Comparison of ENCODE assay signal across 9 mouse cellular contexts in the genomic region with DNA sequence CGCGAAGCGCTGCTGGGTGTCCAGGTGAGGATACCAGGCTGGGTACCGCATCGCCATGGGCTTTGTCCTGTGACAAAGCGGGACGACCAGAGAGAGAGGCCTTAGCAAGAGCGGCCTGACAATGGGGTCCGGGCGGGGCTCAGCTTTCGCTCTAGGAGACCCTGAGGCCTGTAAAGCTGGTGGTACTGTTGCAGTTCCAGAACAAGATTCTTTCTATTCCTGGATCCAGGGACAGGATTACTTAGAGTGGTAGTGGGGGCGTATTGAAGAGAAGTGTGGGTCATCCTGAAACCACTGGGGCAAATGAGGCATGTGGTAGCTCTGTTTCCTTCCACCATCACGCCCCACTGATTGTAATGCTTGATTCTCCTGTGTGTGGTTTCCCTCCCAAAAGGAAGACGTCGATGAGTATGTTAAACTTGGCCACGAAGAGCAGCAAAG. TPM values are rescaled to one million over a fixed set of nuclear protein-coding genes. Genes with fewer than 3 reads are reported as not detected.
DNase-seq lines count a peak whose midpoint lies in the region; ATAC-seq and TF ChIP-seq lines count a peak whose summit lies in the region.
"Had no signal": no experiment of that assay in that cellular context is flagged by ENCODE, and none has a peak within 500 bp of the region (broad histone marks: within the 10 kb centered on the region; RNA-seq: fewer than 3 reads in every experiment).

No protein-coding gene starts in this region.

- peaks cover 8% of the 10 kb centered on the region; the same call in 1 of the 2 replicates for H3K36me3 ChIP-seq in lung, embryonic 15.5 days
- H3K36me3 ChIP-seq in embryonic facial prominence, embryonic 10.5 days (replicated peaks): peaks cover 38% of the 10 kb centered on the region
- H3K36me3 ChIP-seq in midbrain, postnatal 0 days (ENCODE audit: insufficient read depth, low read length): no peaks in the 10 kb centered on the region; the same call in 1 of the 2 replicates

- TF ChIP-seq CTCF in midbrain, postnatal 0 days (IDR thresholded peaks at IDR 0.05): no peak

- no peaks in the 10 kb centered on the region for H3K9me3 ChIP-seq in lung, embryonic 15.5 days
- H3K9me3 ChIP-seq in embryonic facial prominence, embryonic 10.5 days: no peaks in the 10 kb centered on the region
- no peaks in the 10 kb centered on the region for H3K9me3 ChIP-seq in midbrain, postnatal 0 days (ENCODE audit: low read length)

- 0% methylated on average over 16 of the region's 16 CpGs for WGBS in lung, embryonic 15.5 days
- WGBS in embryonic facial prominence, embryonic 10.5 days: under 1% methylated on average over 16 of the region's 16 CpGs
- under 1% methylated on average over 16 of the region's 16 CpGs for WGBS in midbrain, postnatal 0 days

- ATAC-seq in lung, embryonic 15.5 days (ENCODE audit: borderline replicate concordance, extremely low read depth, low FRiP score, low TSS enrichment): no peak
- peak; percentile 76; the same call in 1 of the 2 replicates for ATAC-seq in midbrain, postnatal 0 days (ENCODE audit: low FRiP score)

- no peak for DNase-seq in lung, postnatal 4 days
- DNase-seq in embryonic facial prominence, embryonic 10.5 days (ENCODE audit: low spot score): no peak
- DNase-seq in induced T-regulatory cell, adult 2 months (ENCODE audit: low read depth): peak; percentile 67
- peak; percentile 65 for DNase-seq in midbrain, postnatal 0 days (ENCODE audit: low spot score)
- no peak for DNase-seq in spleen, adult 12 weeks (ENCODE audit: low spot score)
- DNase-seq in MN1 (ENCODE audit: low spot score): no peak
- no peak for DNase-seq in gastrocnemius, postnatal 25 days

- peak overlapping the region; percentile 93 for H3K27ac ChIP-seq in lung, embryonic 15.5 days
- H3K27ac ChIP-seq in embryonic facial prominence, embryonic 10.5 days (replicated peaks): peak overlapping the region; percentile 99
- H3K27ac ChIP-seq in midbrain, postnatal 0 days (ENCODE audit: low read depth, low read length): peak overlapping the region; percentile 97

- peaks cover 14% of the 10 kb centered on the region for H3K4me1 ChIP-seq in lung, embryonic 15.5 days
- H3K4me1 ChIP-seq in embryonic facial prominence, embryonic 10.5 days: peaks cover 23% of the 10 kb centered on the region
- peaks cover 14% of the 10 kb centered on the region for H3K4me1 ChIP-seq in midbrain, postnatal 0 days (ENCODE audit: insufficient read depth, low read length)

- H3K27me3 ChIP-seq in lung, embryonic 15.5 days: no peaks in the 10 kb centered on the region
- H3K27me3 ChIP-seq in embryonic facial prominence, embryonic 10.5 days (replicated peaks; ENCODE audit: low read depth, poor library complexity, severe bottlenecking): no peaks in the 10 kb centered on the region
- H3K27me3 ChIP-seq in midbrain, postnatal 0 days (ENCODE audit: insufficient read depth, low read length): no peaks in the 10 kb centered on the region

- H3K4me2 ChIP-seq in lung, embryonic 15.5 days: peak overlapping the region; percentile 60
- peak overlapping the region; percentile 57 for H3K4me2 ChIP-seq in midbrain, postnatal 0 days (ENCODE audit: low read depth, low read length, poor library complexity, severe bottlenecking)

- peak overlapping the region; percentile 93 for H3K9ac ChIP-seq in lung, embryonic 15.5 days
- H3K9ac ChIP-seq in midbrain, postnatal 0 days (replicated peaks; ENCODE audit: low read length, poor library complexity, severe bottlenecking): peak overlapping the region; percentile 99

- peak overlapping the region; percentile 74 for H3K4me3 ChIP-seq in lung, embryonic 15.5 days
- peak overlapping the region; percentile 89 for H3K4me3 ChIP-seq in embryonic facial prominence, embryonic 10.5 days
- H3K4me3 ChIP-seq in midbrain, postnatal 0 days (ENCODE audit: low read depth, low read length): peak overlapping the region; percentile 83

RNA-seq across cellular contexts. Expression of gene Rcn2, which starts 0.6 kb away (rescaled TPM):
- 251 and 256 TPM in 2 replicates for polyA plus RNA-seq in lung, embryonic 15.5 days (2015; fragmentation: Nextera tagmentation; extraction: Ambion mirVana)
- polyA plus RNA-seq in embryonic facial prominence, embryonic 10.5 days (2016; fragmentation: Nextera tagmentation; extraction: Ambion mirVana): 275 and 285 TPM in 2 replicates
- 110 and 153 TPM in 2 replicates for total RNA-seq in midbrain, postnatal 0 days (2014; rRNA removed)
- polyA plus RNA-seq in midbrain, postnatal 0 days (2015; fragmentation: Nextera tagmentation; extraction: Ambion mirVana): 295 and 300 TPM in 2 replicates
- 10 to 100 TPM; 18.8 to 20.3 TPM for total RNA-seq in gastrocnemius, postnatal 25 days (2021)

RNA-seq across cellular contexts. Expression of gene 4930563M21Rik, which starts 31.9 kb away (rescaled TPM):
- polyA plus RNA-seq in lung, embryonic 15.5 days (2015; fragmentation: Nextera tagmentation; extraction: Ambion mirVana): not detected in 2 replicates
- polyA plus RNA-seq in embryonic facial prominence, embryonic 10.5 days (2016; fragmentation: Nextera tagmentation; extraction: Ambion mirVana): 0.20 TPM in 1 of 2 replicates, not detected in the other
- total RNA-seq in midbrain, postnatal 0 days (2014; rRNA removed): not detected in 2 replicates
- polyA plus RNA-seq in midbrain, postnatal 0 days (2015; fragmentation: Nextera tagmentation; extraction: Ambion mirVana): not detected in 2 replicates
- not detected for total RNA-seq in gastrocnemius, postnatal 25 days (2021)
- polyA plus RNA-seq: gonadal fat pad, adult 2 months had no signal

RNA-seq across cellular contexts. Expression of gene Pstpip1, which starts 47.6 kb away (rescaled TPM):
- polyA plus RNA-seq in lung, embryonic 15.5 days (2015; fragmentation: Nextera tagmentation; extraction: Ambion mirVana): 1.6 and 2.9 TPM in 2 replicates
- polyA plus RNA-seq in embryonic facial prominence, embryonic 10.5 days (2016; fragmentation: Nextera tagmentation; extraction: Ambion mirVana): 0.49 and 1.00 TPM in 2 replicates
- 0.44 and 1.7 TPM in 2 replicates for total RNA-seq in midbrain, postnatal 0 days (2014; rRNA removed)
- 0.70 and 0.75 TPM in 2 replicates for polyA plus RNA-seq in midbrain, postnatal 0 days (2015; fragmentation: Nextera tagmentation; extraction: Ambion mirVana)
- under 1 TPM; 0.67 to 0.96 TPM for total RNA-seq in gastrocnemius, postnatal 25 days (2021)

Comparison
In these comparisons a context has a peak if more than half of its experiments do, and no peak if none do; other contexts are left out.
1. DNase-seq: peak in induced T-regulatory cell, adult 2 months (single experiment) and midbrain, postnatal 0 days (single experiment); none in lung, postnatal 4 days (0 of 2), embryonic facial prominence, embryonic 10.5 days (single experiment), spleen, adult 12 weeks (single experiment), MN1 (single experiment) and gastrocnemius, postnatal 25 days (single experiment).
2. Peak in every context shown above with its lines, with median percentiles within 50 percentile points of each other: H3K27ac ChIP-seq and H3K4me3 ChIP-seq.